Mouse (Mus musculus) myocyte (in vitro differentiated cells): ENCODE data around the gene Ddx10.

Source experiments
- E2F4 ChIP-seq: IDR thresholded peaks from one replicate; pipeline ENCODE4 v1.6.1; 2011; ENCODE audit warnings: mild to moderate bottlenecking, control low read depth, moderate library complexity; ENCODE audit not compliant: insufficient read depth
- MYOG ChIP-seq, 3 experiments: IDR thresholded peaks; one replicate each; pipeline ENCODE4 v1.6.1; 2011; ENCODE audit warnings: control low read depth in 2 of 3, low read depth in 2 of 3, mild to moderate bottlenecking in 2 of 3; ENCODE audit not compliant: insufficient read length in 2 of 3, control insufficient read depth in 1 of 3, insufficient read depth in 1 of 3
- POLR2A ChIP-seq: IDR thresholded peaks from one replicate; pipeline ENCODE4 v1.6.1; 2011; ENCODE audit warnings: low read depth, mild to moderate bottlenecking, control low read depth, moderate library complexity; ENCODE audit not compliant: insufficient read length
- REST ChIP-seq: IDR thresholded peaks from one replicate; pipeline ENCODE4 v1.6.1; 2011; ENCODE audit warnings: mild to moderate bottlenecking, control low read depth, moderate library complexity; ENCODE audit not compliant: insufficient read depth, insufficient read length
- USF1 ChIP-seq: IDR thresholded peaks from one replicate; pipeline ENCODE4 v1.6.1; 2011; ENCODE audit warnings: low read depth, mild to moderate bottlenecking, control low read depth, moderate library complexity

- TF ChIP-seq POLR2A (no peak), USF1 (no peak), REST (no peak), MYOG (IDR thresholded peaks at IDR 0.05; ENCODE audit: control insufficient read depth in 1 of 3, insufficient read depth in 1 of 3, insufficient read length in 2 of 3, low read depth in 2 of 3) (no peak), E2F4 (no peak)
Measured at GRCm38 (mm10) chr9:53292833-53293232, 45.0 kb upstream of the Ddx10 start.
